Mouse (Mus musculus) hematopoietic stem cell, adult 5-6 weeks (primary cell): ENCODE results near the gene Slc6a5. TPM values are rescaled to one million over a fixed set of nuclear protein-coding genes. Genes with fewer than 3 reads are reported as not detected.

Experiments used
- ATAC-seq, 2 experiments: fragments of 125-278 bp in 1 of 2; replicated peaks in 1 of 2; 2 replicates each; pipeline ENCODE4 v1.8.0; 2016 to 2017; ENCODE audit warnings: inconsistent platforms in 2 of 2, mild to moderate bottlenecking in 2 of 2, moderate number of reproducible peaks in 2 of 2, low read depth in 1 of 2, moderate TSS enrichment in 1 of 2; ENCODE audit not compliant: low FRiP score in 2 of 2, poor library complexity in 2 of 2, severe bottlenecking in 2 of 2, insufficient read depth in 1 of 2, low TSS enrichment in 1 of 2
- total RNA-seq: library from RNA; stranded (forward); fragments of 172-1452, 232-1000 nt; gene quantifications from 2 replicates; pipeline ENCODE4 v1.2.3, GENCODE M21; 2017

Gene Slc6a5
- total RNA-seq = not detected in 2 replicates

GRCm38 (mm10) chr7:49909850-49910249, at the start of gene Slc6a5:
Gene Slc6a5, plus strand, starts transcription at chr7:49910146.
- ATAC-seq = no peak

DNA sequence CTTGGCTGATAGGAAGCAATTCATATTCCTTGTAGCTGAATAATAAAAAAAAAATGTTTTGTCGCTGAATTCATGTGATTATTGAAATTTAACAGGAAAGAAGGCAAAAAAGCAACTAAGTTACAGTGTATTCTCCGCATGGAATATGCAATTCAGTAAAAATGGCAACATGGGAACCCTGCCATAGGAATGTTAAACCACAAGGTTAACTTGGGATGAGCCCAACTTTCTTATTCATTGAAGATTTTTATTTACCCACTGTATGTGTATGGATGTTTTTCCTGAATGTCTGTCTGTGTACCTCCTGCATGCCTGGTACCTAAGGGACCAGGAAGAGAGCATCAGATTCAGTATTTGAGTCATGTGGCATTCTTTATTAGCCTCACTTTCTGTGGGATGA, 48.8 kb upstream of the Slc6a5 start:
- no peak for ATAC-seq

GRCm38 (mm10) chr7:49863753-49864152, 46.2 kb upstream of the Slc6a5 start:
- ATAC-seq = 0 out of 4 replicates have a peak, but pooled peaks of 1 of the 2 experiments have one; percentile 12

DNA sequence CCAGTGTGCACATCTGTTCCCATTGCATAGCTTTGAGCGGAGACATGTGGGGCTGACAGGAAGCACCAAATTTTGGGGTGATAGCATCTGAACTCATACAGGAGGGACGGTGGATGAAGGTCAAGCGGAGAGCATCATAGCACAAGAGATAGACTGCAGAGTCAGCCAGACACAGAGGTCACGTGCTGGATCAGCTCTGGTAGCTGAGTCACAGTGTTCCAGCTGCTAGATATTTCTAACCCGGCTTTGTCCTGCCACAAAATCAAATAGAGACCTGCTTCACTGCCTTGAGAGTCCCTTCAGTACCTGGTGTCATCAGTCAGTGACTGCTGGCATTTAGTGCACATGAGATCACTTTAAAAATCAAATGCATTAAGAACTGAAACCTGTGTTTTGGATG, 40.3 kb upstream of the Slc6a5 start:
- no peak for ATAC-seq

GRCm38 (mm10) chr7:49870276-49870675, 39.7 kb upstream of the Slc6a5 start:
- ATAC-seq = no peak

DNA sequence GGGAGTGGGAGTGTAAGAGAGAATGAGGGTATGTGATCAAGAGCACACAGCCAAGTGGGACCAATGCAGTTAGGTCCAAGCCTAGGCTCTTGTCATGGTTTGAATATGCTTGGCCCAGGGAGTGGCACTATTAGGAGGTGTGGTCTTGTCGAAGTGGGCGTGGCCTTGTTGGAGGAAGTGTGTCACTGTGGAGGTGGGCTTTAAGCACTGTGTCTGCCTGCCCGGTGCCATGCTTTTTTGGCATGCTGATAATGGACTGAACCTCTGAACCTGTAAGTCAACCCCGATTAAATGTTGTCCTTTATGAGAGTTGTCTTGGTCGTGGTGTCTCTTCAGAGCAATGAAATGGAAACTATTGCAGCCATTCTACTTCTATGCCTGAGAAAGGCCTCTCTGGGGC, 32.6 kb upstream of the Slc6a5 start:
- ATAC-seq = no peak

DNA sequence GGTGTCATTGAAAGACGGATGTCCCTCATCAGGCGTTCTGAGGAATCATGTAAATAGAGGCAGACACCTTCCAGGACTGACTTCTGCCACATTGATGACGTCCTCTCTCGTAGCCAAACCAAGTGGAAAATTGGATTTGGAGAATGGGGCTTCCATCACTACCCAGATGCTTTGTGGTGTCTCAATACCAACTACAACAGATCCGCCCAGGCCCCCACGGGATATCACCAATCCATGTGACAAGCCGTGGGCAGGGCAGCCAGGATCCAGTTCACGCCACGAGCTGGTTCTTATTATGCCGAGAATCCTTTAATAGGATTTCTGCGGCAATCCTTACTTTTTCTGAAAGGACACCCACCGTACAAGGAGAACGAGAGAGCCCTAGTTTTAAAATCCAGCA, 30.9 kb upstream of the Slc6a5 start:
- no peak for ATAC-seq

DNA sequence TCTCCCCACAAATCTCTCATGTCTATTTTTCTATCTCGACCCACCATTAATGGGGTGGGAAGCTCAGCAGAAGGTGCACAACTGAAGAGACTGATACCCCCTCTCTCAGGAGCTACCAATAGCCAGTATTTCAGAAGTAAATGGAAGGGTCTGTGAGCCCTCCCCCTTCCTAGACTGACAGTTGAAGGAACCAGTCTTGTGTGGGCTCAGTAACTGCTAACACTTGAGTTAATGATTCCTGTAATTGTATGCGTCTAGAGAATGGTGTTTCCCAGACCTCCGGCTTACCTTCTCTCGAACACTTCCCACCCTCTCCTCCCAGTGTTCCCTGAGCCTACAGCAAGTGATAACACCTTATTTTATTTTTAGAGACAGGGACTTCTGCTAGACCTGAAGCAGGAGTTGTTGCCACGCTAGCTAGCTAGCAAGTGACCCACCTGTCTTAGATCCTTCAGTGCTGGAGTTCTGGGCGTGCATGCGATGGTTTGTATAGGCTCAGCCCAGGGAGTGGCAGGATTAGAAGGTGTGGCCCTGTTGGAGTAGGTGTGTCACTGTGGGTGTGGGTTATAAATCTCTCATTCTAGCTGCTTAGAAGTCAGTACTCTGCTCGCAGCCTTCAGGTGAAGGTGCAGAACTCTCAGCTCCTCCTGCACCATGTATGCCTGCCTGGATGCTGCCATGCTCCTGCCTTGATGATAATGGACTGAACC, 29.8 kb upstream of the Slc6a5 start:
- ATAC-seq = no peak

- ATAC-seq = peak; percentile 36 to 46; a peak in 3 of 4 replicates
Measured at GRCm38 (mm10) chr7:49882288-49882687, 27.7 kb upstream of the Slc6a5 start.

- ATAC-seq = peak in 1 of 2 experiments; percentile 12; a peak in 1 of 4 replicates
Measured at GRCm38 (mm10) chr7:49882694-49883389, 27.1 kb upstream of the Slc6a5 start.

DNA sequence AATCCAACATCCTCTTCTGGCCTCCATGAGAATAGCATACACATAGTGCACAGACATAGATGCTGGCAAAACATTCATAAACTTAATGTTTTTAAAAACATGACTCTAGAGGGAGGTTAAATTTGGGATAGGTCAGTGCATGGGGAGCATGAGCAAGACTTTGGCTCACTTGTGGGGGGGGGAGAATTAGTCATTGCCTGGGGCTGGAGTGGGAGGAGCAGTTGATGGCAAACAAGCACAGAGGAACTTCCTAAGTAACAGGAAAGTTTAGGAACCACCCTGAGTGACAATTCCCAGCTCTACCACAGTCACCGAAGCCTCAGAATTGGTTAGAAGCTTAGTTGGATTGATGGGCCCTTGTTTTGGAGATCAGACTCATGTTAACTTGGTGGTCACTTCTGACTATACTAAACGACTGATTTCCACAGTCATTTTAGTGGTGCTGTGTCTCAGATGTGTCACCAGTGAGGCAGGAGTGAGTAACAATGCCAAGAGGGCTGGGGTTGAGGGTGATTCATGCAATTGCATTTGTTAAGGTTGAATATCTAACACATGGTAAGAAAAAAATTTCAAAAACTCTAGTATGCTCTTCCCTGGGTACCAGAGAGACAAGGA, 22.1 kb upstream of the Slc6a5 start:
- ATAC-seq = no peak

- ATAC-seq = no peak
Measured at GRCm38 (mm10) chr7:49894786-49895185, 15.2 kb upstream of the Slc6a5 start.

DNA sequence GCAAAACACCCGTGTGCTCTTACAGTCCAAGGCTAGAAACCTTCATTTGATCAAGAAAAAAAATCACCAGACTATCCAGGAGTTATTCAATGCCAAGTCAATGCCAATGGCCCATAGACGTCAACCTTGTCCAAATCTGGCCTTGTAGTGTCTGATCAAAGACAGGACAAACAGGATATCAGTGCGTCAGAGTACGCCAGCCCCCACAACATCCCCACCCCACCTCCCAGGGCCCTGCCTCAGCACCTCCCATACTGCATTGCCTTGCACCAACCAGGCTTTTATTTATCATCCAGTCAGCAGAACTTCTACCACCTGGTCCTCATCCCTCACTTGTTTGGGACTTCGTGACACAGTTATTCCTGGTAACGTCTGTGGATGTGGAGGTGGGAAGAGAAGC, 14.7 kb upstream of the Slc6a5 start:
- ATAC-seq = no peak

DNA sequence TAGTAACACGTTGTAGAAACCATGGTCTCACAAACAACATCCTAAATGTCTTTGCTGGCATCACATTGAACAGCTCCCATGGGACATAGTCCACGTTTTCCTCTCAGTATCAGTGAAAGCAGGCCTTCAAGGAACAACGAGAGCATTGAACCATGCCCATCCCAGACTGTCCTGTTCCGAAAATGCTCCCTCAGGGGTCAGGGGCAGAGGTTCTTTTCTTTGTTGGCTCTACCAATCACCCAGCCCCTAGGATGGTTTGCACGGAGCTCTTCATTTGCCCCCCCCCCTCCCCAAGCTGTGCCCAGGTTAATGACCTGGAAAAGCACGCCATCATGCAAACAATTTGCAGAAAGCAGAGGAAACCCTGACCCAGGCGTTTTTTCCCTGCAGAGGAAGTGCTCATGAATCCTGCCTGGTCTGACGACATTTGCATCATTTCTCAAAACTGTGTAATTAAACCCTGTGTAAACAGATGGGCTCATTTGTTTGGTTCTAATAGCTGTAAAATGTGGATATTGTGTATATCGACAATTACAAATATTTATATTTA, 7.9 kb upstream of the Slc6a5 start:
- ATAC-seq = no peak

GRCm38 (mm10) chr7:49907191-49908171, 2.5 kb upstream of the Slc6a5 start:
- ATAC-seq = no peak

DNA sequence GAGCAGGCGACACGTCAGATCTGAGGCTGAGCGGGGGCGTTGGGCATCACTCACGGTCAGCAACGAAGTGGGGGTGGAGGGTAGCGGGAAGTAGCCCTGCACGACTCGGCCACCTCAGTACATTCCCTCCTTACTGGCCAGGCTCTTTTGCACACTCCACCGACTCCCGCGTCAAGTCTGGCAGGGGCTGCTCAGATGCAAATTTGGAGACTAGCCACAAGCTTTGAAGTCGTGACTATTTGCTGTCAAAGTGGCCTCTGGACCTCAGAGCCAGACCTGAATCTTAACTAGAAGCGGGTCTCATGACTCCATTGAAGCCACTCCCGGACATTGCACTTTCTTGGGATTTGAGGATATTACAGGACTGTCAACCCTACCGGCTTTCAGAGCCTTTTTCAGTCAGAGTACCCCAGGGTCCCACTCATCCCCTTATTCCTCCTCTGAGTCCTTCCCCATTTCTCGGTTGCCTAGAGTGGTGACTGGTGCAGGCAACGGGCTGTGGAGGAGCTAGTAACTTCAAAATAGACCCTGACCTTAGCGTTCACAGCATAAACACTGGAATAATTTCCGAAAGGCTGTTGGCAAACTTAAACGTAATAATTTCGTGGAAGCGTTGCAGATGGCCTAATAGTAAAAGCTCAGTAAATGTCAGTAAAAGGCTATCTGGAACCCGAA, 1.6 kb upstream of the Slc6a5 start:
- ATAC-seq = no peak

- ATAC-seq = no peak
Measured at GRCm38 (mm10) chr7:49908990-49909411, 945 bp upstream of the Slc6a5 start.
